Mouse (Mus musculus): ENCODE data around the gene Tmem52.

DNA sequence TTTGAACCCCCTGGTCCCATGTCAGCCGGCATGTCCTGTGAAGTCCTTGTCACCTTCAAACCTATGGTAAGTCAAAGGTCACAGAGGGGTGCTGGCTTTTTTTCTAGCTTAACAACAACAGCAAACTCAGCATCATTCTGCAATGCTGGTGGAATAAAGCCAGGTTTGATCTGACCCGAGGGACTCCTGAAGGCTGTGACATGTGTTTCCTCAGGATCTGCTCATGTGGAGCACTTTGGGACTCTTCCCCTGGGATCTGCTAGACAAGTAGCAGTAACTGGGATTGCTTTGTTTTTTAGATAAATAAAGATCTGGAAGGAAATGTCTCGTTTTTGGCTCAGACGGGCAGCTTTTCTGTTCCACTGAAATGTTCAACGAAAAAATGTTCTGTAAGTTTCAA lies 34.9 kb upstream of the Tmem52 start:
- TF ChIP-seq POLR2A (IDR thresholded peaks at IDR 0.05; ENCODE audit: control insufficient read depth in 1 of 2, insufficient read depth in 1 of 2, low read depth in 1 of 2, low read length in 2 of 2, poor library complexity in 1 of 2) (no peak), CHD2 (IDR thresholded peaks at IDR 0.05; ENCODE audit: low read length) (no peak), USF1 (IDR thresholded peaks at IDR 0.05; ENCODE audit: low read depth, low read length) (no peak), MEF2A (IDR thresholded peaks at IDR 0.05; ENCODE audit: extremely low read depth, insufficient replicate concordance, low read depth, low read length, poor library complexity, severe bottlenecking) (no peak), EP300 (IDR thresholded peaks at IDR 0.05; ENCODE audit: low read depth in 1 of 2, low read length in 2 of 2) (no peak), MAX (IDR thresholded peaks at IDR 0.05; ENCODE audit: low read length) (no peak), TBP (IDR thresholded peaks at IDR 0.05; ENCODE audit: low read depth, low read length) (no peak), CTCF (IDR thresholded peaks at IDR 0.05 in 2 of 3, conservative IDR thresholded peaks at IDR 0.05 in 1 of 3; ENCODE audit: control insufficient read depth in 1 of 3, insufficient read depth in 1 of 3, low read depth in 2 of 3, low read length in 3 of 3, poor library complexity in 1 of 3, severe bottlenecking in 1 of 3) (no peak), USF2 (IDR thresholded peaks at IDR 0.05; ENCODE audit: borderline replicate concordance in 1 of 2, insufficient read depth in 1 of 2, low read depth in 1 of 2, low read length in 2 of 2) (no peak)

Measured in MEL (cell line).